Mouse (Mus musculus): ENCODE measurements around the gene Slc5a4a. TPM values are rescaled to one million over a fixed set of nuclear protein-coding genes. Genes with fewer than 3 reads are reported as not detected.

The Slc5a4a gene
- total and polyA plus RNA-seq, 3 experiments = not detected

- no peak overlapping the region for H3K9ac ChIP-seq (ENCODE audit: control insufficient read depth, low read depth, low read length, poor library complexity, severe bottlenecking)
- no peaks in the 10 kb centered on the region for H3K79me2 ChIP-seq (ENCODE audit: control insufficient read depth, insufficient read depth, low read length, poor library complexity)
- H3K4me1 ChIP-seq (ENCODE audit: control insufficient read depth in 1 of 2, insufficient read depth in 2 of 2, low read length in 2 of 2) = no peaks in the 10 kb centered on the region
- no peaks in the 10 kb centered on the region for H3K36me3 ChIP-seq (ENCODE audit: control insufficient read depth in 1 of 2, insufficient read depth in 2 of 2, low read length in 2 of 2)
- DNase-seq (ENCODE audit: low read depth, low spot score) = no peak
- no peaks in the 10 kb centered on the region for H3K27me3 ChIP-seq (ENCODE audit: control insufficient read depth in 1 of 2, insufficient read depth in 2 of 2, low read length in 2 of 2)
- H3K27ac ChIP-seq (ENCODE audit: control insufficient read depth, low read depth, low read length) = no peak overlapping the region
- H3K4me3 ChIP-seq (ENCODE audit: control insufficient read depth in 1 of 2, insufficient read depth in 1 of 2, low read depth in 2 of 2, low read length in 2 of 2) = no peak overlapping the region
- TF ChIP-seq NELFE (IDR thresholded peaks at IDR 0.05; ENCODE audit: low read depth, low read length) (no peak), MYC (IDR thresholded peaks at IDR 0.05; ENCODE audit: low read depth, low read length) (no peak), NRF1 (IDR thresholded peaks at IDR 0.05; ENCODE audit: insufficient read depth, low read depth, low read length, poor library complexity, severe bottlenecking) (no peak), E2F4 (IDR thresholded peaks at IDR 0.05; ENCODE audit: borderline replicate concordance, low read depth, low read length) (no peak), MXI1 (IDR thresholded peaks at IDR 0.05; ENCODE audit: low read depth, low read length) (no peak), ZMIZ1 (IDR thresholded peaks at IDR 0.05; ENCODE audit: low read depth, low read length) (no peak), GATA1 (IDR thresholded peaks at IDR 0.05; ENCODE audit: low read depth, low read length) (no peak), ETS1 (IDR thresholded peaks at IDR 0.05; ENCODE audit: low read depth, low read length) (no peak), TAL1 (IDR thresholded peaks at IDR 0.05; ENCODE audit: low read length) (no peak), USF1 (IDR thresholded peaks at IDR 0.05; ENCODE audit: low read depth, low read length) (no peak), GABPA (IDR thresholded peaks at IDR 0.05; ENCODE audit: low read depth, low read length) (no peak), ZNF384 (IDR thresholded peaks at IDR 0.05; ENCODE audit: low read depth, low read length) (no peak)
- H3K9me3 ChIP-seq (replicated peaks; ENCODE audit: insufficient read depth, low read length) = no peaks in the 10 kb centered on the region
Observed at GRCm38 (mm10) chr10:76209241-76209640, 62.0 kb downstream of the Slc5a4a start.

GRCm38 (mm10) chr10:76210806-76211205, 63.6 kb downstream of the Slc5a4a start:
- TF ChIP-seq NELFE (IDR thresholded peaks at IDR 0.05; ENCODE audit: low read depth, low read length) (no peak), USF2 (IDR thresholded peaks at IDR 0.05; ENCODE audit: borderline replicate concordance in 1 of 2, insufficient read depth in 1 of 2, low read depth in 1 of 2, low read length in 2 of 2) (no peak), EP300 (IDR thresholded peaks at IDR 0.05; ENCODE audit: low read depth in 1 of 2, low read length in 2 of 2) (no peak), CHD1 (IDR thresholded peaks at IDR 0.05; ENCODE audit: low read depth, low read length) (no peak), SIN3A (IDR thresholded peaks at IDR 0.05; ENCODE audit: low read length) (no peak), BHLHE40 (IDR thresholded peaks at IDR 0.05; ENCODE audit: borderline replicate concordance, low read depth, low read length) (no peak), ZNF384 (IDR thresholded peaks at IDR 0.05; ENCODE audit: low read depth, low read length) (no peak), KAT2A (conservative IDR thresholded peaks at IDR 0.05; ENCODE audit: low read depth, low read length) (no peak), USF1 (IDR thresholded peaks at IDR 0.05; ENCODE audit: low read depth, low read length) (no peak)
- Histone ChIP-seq H3K36me3 (ENCODE audit: control insufficient read depth in 1 of 2, insufficient read depth in 2 of 2, low read length in 2 of 2) (no peaks in the 10 kb centered on the region), H3K4me1 (ENCODE audit: control insufficient read depth in 1 of 2, insufficient read depth in 2 of 2, low read length in 2 of 2) (no peaks in the 10 kb centered on the region), H3K9me3 (replicated peaks; ENCODE audit: insufficient read depth, low read length) (no peaks in the 10 kb centered on the region), H3K9ac (ENCODE audit: control insufficient read depth, low read depth, low read length, poor library complexity, severe bottlenecking) (no peak overlapping the region), H3K27me3 (ENCODE audit: control insufficient read depth in 1 of 2, insufficient read depth in 2 of 2, low read length in 2 of 2) (no peaks in the 10 kb centered on the region), H3K27ac (ENCODE audit: control insufficient read depth, low read depth, low read length) (no peak overlapping the region), H3K4me3 (ENCODE audit: control insufficient read depth in 1 of 2, insufficient read depth in 1 of 2, low read depth in 2 of 2, low read length in 2 of 2) (no peak overlapping the region), H3K79me2 (ENCODE audit: control insufficient read depth, insufficient read depth, low read length, poor library complexity) (no peaks in the 10 kb centered on the region)
- DNase-seq (ENCODE audit: low read depth, low spot score) = no peak
